Mouse (Mus musculus): ENCODE data around the gene Pkig.
A peak's percentile ranks its signal among the peaks of the same experiment; 100 is the strongest.
"Not testable (repeated sequence)": the region's sequence is repeated elsewhere in the genome, so short reads cannot be mapped to it uniquely, and the experiment has no call there.

Gene Pkig

GRCm38 (mm10) chr2:163644047-163644446, 14.1 kb upstream of the Pkig start:
- no peak for DNase-seq

- peak; percentile 98 for DNase-seq
These were observed 13.4 kb upstream of the Pkig start, which contains the start of gene Serinc3 for GRCm38 (mm10) chr2:163644575-163645385. TSS of gene Serinc3 (minus strand) at chr2:163645131.

- peak; percentile 48 for DNase-seq
These were observed 12.3 kb upstream of the Pkig start for GRCm38 (mm10) chr2:163645700-163646460.

DNA sequence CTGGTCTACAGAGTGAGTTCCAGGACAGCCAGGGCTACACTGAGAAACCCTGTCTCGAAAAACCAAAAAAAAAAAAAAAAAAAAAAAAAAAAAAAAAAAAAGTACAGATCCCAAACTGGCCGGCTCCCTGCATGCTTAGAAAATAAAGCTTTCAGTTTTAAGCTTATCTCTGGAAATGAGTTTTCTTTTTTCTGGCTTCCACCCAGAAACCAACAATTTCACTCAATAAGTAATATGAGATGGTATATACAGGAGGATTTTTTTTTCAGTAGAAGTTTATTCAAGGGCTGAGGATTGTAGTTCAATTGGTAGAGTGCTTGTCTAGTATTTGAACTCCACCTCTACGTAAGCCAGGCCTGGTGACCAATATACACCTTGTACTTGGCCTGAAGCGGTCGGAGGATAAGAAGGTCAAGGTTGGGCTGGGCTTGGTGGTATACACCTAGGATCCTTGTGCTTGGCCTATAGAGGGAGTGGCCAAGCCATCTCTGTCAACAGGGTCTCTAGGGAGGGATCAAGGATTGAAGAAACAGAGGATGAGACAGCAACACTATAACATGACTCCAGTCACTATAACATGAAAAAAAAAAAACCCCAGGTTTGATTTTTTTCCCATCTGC, 11.6 kb upstream of the Pkig start:
- DNase-seq, result no peak

GRCm38 (mm10) chr2:163655699-163656098, 2.5 kb upstream of the Pkig start:
- DNase-seq, result not testable (repeated sequence)

DNA sequence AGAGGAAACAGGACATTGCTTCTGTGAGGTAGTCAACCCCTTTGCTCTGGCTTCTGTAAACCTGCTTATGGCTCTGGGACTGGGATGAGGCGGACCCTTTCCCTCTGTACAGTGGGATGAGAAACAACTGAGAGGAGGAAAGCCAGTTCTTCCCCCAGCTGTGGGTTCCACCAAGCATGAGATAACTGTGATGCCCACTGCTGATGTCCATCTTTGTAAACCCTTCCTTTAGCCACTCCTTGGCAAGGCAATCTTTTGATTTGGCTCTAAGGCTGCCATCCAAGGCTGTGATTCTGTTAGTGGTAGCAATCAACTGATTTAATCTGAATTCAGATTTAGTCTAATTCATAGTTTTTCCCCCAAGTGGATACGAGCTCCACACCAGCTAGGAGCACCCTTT, 700 bp upstream of the Pkig start:
- DNase-seq, result no peak

DNA sequence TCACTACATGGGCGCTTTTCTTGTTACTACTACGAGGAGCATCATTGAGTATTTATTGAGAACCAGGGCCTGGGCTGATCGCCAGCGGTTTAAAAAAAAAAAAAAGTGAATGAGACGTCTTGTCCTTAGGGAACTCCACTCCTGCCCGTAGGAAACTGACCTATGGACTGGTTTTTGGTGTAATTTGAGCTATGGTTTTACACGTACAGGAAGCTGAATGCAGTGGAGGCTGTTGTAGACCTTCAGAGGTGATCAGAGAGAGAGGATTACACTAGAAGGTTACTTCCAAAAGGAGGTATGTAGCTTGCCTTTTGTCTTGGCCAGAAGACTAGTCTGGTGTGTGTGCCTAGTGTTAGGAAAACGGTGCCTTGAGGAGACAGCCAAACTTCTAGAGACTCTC, 755 bp downstream of the Pkig start:
- DNase-seq, result no peak

GRCm38 (mm10) chr2:163659431-163659830, 1.2 kb downstream of the Pkig start:
- no peak for DNase-seq

DNA sequence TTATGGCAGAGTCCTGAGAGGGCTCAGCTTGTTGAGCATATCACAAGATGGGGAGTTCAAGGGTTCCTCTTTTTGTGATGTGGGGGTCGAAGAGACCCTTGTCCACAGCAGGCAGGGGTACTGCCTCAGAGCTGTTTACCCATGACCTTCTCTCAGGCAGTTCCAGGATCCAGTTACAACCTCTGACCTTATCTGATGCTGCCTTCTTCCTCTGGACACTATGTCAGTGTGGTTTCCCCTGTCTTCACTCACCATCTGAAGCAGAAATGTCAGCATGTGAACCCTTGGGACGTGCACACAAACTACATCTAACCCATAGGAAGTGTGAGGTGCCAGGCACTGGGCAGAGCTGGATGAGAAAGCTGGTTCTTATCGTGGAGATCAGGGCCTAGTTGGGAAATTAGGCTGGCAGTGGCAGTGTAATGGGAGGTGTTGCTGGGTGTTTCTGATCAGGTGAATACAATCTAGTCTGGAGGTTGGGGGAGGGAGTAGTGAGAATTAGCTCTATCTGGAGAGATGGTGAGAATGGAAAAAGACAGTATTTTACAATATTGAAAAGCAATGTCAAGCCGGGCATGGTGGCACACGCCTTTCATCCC, 2.0 kb downstream of the Pkig start:
- DNase-seq, result no peak

DNA sequence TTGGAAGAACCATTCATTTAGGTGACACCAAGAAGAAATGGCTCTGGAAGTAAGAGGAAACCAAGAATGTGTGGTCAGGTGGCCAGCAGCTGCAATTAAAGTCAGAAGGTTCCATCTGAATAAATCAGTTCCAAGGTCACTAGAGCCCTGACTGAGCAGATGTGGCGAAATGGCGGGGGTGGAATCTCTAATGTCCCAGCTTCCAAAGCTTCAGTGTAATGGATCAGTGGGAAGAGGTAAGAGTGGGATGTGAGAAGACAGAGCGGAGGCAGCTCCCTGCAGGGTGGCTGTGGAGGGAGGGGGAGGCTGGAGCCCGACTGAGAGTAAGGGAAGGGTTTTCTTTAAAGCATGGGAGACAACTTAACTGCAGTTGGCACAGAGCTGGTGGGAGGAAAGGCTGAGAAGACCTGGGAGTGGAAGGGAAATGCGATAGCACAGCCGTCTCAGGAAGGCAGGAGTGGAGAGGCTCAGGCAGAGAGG, 3.2 kb downstream of the Pkig start:
- DNase-seq, result peak; percentile 63

DNA sequence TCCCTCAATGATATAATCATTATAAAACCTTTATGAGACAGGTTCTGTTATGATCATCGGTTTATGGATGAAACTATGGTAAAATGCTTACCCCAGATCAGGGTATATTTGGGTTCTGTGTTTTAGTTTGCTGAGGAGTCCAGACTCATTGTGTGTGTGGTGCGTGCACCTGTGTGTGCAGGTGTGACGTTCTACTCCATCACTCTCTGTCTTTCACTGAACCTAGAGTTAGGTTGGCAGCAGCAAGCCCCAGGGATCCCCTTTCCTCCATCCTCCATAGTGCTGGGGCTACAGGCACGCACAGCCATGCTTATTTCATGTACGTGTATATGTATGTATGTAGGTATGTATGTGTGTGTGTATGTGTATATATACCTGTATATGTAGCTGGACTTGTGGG, 3.9 kb downstream of the Pkig start:
- no peak for DNase-seq

DNA sequence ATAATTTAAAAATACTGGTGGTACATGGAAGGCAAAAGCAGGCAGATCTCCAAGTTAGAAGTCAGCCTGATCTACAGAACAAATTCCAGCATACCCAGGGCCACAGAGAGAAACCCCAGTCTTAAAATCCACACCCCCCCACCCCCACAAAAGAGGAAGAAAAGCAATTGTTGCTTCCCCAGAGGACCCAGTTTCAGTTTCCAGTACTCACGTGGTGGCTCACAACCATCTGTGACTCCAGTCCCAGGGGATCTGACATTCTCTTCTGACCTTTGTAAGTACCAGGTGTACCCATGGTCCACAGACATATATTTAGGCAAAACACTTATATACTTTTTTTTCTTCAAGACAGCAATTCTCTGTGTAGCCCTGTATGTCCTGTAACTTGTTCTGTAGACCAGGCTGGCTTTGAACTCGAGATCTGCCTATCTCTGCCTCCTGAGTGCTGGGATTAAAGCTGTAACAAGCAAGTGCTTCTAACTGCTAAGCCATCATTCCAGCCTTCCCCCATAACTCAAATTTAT, 4.6 kb downstream of the Pkig start:
- no peak for DNase-seq

GRCm38 (mm10) chr2:163663930-163664329, 5.7 kb downstream of the Pkig start:
- peak; percentile 40 for DNase-seq

GRCm38 (mm10) chr2:163667045-163667444, 8.9 kb downstream of the Pkig start:
- no peak for DNase-seq

- no peak for DNase-seq
These were observed 12.8 kb downstream of the Pkig start for GRCm38 (mm10) chr2:163670872-163671594.

GRCm38 (mm10) chr2:163674397-163674796, 16.2 kb downstream of the Pkig start:
- no peak for DNase-seq

DNA sequence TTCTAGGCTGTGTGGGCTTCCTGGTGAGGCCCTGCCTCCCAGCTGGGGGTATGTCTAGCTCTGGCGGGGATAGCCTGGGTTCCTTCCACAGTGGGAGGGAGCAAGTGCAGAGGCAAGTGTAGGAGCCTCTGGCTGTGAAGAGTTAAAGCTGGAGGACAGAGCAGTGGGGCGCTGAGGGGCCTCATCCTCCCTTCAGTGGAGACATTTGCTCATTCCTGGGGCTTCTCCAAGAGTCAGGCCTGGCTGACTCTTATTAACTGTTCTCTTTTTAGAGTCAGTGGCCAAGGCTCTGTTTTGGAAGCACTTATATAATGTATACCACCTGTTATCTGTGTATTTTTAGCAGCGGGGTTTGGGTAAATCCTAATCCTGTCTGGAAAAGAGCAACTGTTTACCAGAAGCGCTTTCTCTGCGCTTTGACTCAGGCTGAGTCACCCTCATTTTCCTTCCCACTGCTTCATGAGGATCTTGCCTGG, 17.0 kb downstream of the Pkig start:
- DNase-seq, result peak; percentile 71

GRCm38 (mm10) chr2:163675662-163676061, 17.5 kb downstream of the Pkig start:
- no peak for DNase-seq

DNA sequence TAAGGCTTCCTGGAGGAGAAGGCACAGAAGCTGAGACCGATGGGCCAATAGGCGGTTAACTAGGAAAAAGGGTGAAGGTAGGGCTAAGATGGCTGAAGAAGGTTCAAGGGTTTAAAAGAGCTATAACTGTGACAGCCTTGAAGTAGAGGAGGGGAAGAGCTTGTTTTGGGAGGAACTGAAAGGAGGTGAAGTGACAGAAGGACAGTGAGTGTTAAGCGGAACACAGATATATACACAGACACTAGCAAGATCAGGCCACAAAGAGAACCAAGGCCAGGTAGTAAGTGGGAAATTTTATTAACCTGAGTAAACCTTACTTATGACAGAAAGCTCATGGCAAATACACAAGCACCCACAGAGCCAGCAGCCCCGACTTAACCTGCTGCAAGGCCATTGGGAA, 18.1 kb downstream of the Pkig start:
- DNase-seq, result no peak

DNA sequence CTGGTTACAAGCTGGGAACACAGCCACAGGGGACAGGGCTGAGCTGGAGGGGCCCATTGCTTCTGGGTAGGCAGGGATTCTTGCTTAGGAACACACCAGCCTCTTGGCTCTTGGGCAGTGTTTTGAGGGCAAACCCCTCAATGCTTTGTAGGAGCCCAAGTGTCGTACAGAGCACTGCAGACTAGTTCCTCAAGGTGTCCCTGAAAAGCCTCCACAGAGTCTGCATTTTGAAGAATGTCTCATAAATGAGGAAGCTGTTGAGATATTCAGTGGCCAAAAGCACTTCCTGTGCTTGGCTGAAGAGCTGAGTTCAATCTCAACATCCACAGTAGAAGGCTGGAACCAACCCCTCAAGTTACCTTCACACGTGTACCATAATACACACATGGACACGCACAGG, 18.6 kb downstream of the Pkig start:
- DNase-seq, result no peak

GRCm38 (mm10) chr2:163682344-163682743, 24.2 kb downstream of the Pkig start:
- no peak for DNase-seq

- no peak for DNase-seq
These were observed 27.1 kb downstream of the Pkig start for GRCm38 (mm10) chr2:163685287-163685686.

Measured in layer of hippocampus, adult 9-11 months (tissue).